Mouse (Mus musculus): ENCODE measurements around the gene Crip1. TPM values are rescaled to one million over a fixed set of nuclear protein-coding genes. Genes with fewer than 3 reads are reported as not detected.

Gene Crip1
- 436 and 462 TPM in 2 replicates for polyA plus RNA-seq (2015; fragmentation: Nextera tagmentation; extraction: Ambion mirVana)

DNA sequence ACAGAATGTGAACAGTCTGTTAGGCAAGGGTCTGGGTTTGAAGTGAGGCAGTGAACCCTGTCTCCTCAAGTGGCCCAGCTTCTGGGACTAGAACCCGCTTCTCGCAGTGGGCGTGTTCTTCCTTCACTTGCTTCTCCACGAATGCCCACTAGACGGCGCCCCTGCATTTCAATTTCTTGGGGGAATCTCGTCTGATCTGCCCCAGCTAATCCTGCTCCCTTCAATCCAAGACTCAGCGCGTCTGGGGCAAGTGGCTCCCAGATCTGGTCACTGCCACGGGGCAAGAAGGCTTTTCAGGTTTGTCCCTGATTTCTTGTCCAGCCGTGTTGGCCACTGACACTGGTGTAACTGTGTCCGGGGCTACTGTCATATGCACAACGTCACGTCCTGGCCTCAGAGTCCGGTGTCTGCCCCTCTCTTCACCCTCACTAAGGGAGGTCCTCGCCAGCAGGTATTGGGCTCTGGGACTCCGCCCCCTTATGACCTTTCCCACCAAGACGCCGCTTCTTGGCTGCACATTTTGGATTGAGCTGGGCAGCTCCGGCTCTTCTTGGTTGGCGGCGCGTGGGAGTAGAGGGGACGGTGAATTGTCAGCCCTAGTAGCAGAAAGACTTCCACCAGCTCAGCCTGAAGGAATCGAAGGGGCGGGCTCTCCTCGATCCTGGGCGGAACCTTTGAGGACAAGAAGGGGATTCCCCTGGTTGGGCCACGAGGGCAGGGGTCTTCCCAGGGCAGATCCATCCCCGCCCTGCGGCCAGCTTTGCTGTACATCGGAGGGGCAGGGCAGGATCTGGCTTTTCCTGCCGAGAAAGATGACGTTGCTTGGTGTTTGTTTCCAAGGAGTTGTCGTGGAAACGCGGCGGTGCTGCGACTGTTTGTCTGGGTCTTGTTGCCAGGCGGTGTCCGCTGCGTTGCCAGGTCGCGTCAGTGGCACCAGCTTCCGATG is at the start of gene Crip1:
Gene Crip1 (plus strand): TSS at position 205 of the 946 bp plus-strand sequence.
- Histone ChIP-seq H3K27ac (replicated peaks) (0 out of 2 replicates have a peak within 1 kb of the TSS, but pooled peaks have one; percentile 0), H3K9me3 (replicated peaks) (no peaks in the 10 kb centered on the region), H3K9ac (no peak within 1 kb of the TSS), H3K27me3 (peaks cover 31% of the 10 kb centered on the region), H3K4me1 (peaks cover 48% of the 10 kb centered on the region), H3K36me3 (no peaks in the 10 kb centered on the region), H3K4me2 (replicated peaks) (peak within 1 kb of the TSS; percentile 41), H3K4me3 (replicated peaks) (peak within 1 kb of the TSS; percentile 16)
- WGBS = 6% methylated on average over 45 of the region's 45 CpGs
- ATAC-seq (ENCODE audit: insufficient number of reproducible peaks, low FRiP score, low TSS enrichment, low read depth) = no peak

DNA sequence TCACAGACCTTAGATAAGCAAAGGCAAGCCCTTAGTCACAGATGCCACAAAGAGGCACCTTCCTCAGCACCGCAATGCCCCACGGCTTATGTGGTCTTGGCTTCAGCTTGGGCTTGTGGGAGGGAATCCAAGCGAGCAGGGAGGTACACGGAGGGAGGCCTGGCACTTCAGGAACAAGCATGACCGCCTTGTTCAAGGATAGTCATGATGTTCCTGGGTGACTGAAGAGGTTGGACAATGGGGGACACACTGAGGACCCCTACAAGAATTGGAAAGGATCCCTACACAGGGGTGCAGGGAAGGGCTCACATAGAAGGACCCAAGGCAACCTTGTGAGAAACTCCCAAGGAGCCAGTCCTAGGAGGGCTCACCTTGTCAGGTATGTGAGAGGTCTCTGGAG is 49.1 kb upstream of the Crip1 start:
- Histone ChIP-seq H3K36me3 (no peaks in the 10 kb centered on the region), H3K27me3 (no peaks in the 10 kb centered on the region), H3K27ac (replicated peaks) (no peak overlapping the region), H3K9ac (no peak overlapping the region), H3K4me2 (replicated peaks) (peak overlapping the region; percentile 87), H3K4me3 (replicated peaks) (peak overlapping the region; percentile 98), H3K4me1 (peaks cover 36% of the 10 kb centered on the region), H3K9me3 (replicated peaks) (no peaks in the 10 kb centered on the region)
- ATAC-seq (ENCODE audit: insufficient number of reproducible peaks, low FRiP score, low TSS enrichment, low read depth) = no peak; the same call in 1 of the 2 replicates
- 89% methylated on average over 5 of the region's 5 CpGs for WGBS

DNA sequence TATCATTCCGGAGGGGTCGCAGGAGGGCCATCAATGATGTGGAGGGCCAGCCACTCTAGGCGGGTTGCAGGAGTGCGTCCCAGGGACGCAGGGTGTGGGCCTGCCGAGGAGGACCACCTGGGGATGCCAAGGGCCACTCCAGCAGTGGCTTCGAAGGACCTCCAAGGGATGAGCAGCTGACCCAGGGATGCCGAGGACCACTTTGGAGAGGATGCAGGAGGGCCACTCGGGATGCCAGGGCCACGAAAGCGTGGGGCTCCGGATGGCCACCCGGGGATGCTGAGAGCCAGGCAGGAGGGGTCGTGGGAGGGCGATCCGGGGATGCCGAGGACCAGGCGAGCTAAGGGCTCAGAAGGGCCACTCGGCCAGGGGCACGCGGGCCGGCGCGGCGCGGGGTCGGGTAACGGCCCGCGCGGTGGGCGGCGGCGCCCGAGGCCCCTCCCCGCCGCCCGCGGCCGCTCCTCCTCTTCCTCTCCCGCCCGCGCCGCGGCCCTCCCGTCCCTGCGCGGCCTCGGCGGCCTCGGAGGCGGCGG is 48.3 kb upstream of the Crip1 start, which contains the start of gene Mta1:
Gene Mta1 (plus strand): TSS at position 530 of the 533 bp plus-strand sequence.
- Histone ChIP-seq H3K27me3 (no peaks in the 10 kb centered on the region), H3K27ac (replicated peaks) (peak within 1 kb of the TSS; percentile 82), H3K4me1 (peaks cover 43% of the 10 kb centered on the region), H3K4me3 (replicated peaks) (peak within 1 kb of the TSS; percentile 98), H3K4me2 (replicated peaks) (peak within 1 kb of the TSS; percentile 87), H3K9me3 (replicated peaks) (no peaks in the 10 kb centered on the region), H3K9ac (peak within 1 kb of the TSS; percentile 93), H3K36me3 (peaks cover under 1% of the 10 kb centered on the region; the same call in 1 of the 2 replicates)
- 2% methylated on average over 20 of the region's 53 CpGs for WGBS
- ATAC-seq (ENCODE audit: insufficient number of reproducible peaks, low FRiP score, low TSS enrichment, low read depth) = peak; percentile 78

DNA sequence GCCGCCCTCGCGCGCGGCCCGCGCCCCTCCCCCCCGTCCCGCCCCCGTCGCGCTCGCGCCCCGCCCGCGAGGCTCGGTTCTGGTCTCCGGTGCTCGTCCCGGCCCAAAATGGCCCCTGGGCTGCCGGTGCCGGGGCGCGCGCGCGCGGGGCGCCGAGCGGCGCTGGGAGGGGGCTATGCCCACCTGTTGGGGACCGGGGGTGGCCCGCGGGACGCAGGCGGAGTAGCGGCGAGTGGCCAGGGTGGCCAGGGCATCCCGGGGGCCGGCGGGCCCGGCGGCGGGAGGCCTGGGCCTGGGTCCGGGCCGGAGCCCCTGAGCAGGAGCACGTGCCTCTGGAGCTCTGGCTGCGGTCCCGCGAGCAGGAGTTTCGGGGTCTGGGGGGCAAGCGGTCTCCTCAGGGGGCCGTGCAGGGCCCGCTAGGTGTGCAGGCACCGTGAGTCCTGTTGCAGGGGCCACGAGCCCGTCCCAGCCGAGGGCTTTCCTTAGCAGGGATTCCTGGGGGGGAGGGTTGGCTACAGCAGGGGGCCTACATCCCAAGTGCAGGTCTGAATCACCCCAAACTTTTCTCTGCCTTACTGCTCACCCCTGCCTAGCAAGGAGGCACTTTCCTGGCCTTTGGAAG is 47.5 kb upstream of the Crip1 start:
- H3K9ac ChIP-seq = peak overlapping the region; percentile 93
- H3K27ac ChIP-seq (replicated peaks) = peak overlapping the region; percentile 82
- WGBS = under 1% methylated on average over 52 of the region's 60 CpGs
- H3K9me3 ChIP-seq (replicated peaks) = no peaks in the 10 kb centered on the region
- H3K36me3 ChIP-seq = peaks cover 3% of the 10 kb centered on the region; the same call in 1 of the 2 replicates
- peaks cover 45% of the 10 kb centered on the region for H3K4me1 ChIP-seq
- no peak for ATAC-seq (ENCODE audit: insufficient number of reproducible peaks, low FRiP score, low TSS enrichment, low read depth)
- H3K27me3 ChIP-seq = no peaks in the 10 kb centered on the region
- peak overlapping the region; percentile 83 for H3K4me2 ChIP-seq (replicated peaks)
- peak overlapping the region; percentile 98 for H3K4me3 ChIP-seq (replicated peaks)

DNA sequence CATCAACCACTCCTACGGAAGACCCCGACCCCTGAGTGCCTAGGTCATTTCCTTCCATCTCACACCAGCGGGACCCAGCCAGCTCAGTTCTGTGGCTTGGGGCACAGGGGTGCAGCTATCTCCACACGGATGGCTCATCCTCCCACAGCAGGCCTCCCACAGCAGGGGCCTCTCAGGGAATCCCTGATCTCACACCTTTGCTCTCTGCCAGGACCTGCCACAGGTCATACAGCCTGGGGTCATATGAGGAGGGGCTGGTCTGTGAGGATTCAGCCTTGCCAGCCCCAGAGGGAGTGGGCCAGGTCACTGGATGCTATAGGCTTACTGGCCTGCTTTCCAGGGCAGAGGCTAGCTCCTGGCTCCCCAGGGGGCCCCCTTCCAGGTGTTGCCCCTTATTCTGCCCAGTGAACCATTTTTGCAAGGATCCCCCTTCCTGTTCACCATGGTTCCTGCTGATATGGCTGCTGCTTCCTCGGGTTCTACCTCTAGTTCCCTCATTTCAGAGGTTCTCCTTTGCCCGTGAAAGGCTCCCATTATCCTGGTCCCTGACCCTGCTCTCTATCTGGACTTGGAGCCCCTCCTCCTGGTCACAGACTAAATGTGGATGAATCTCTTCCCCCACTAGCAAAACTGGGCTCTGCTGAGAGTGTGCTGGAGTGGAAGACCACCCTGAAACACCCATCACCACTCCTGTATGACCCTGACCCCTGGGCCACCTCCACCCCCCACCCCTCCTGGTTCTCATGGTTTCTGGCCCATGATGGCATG is 46.5 kb upstream of the Crip1 start:
- Histone ChIP-seq H3K9ac (peak overlapping the region; percentile 93), H3K9me3 (replicated peaks) (no peaks in the 10 kb centered on the region), H3K27me3 (no peaks in the 10 kb centered on the region), H3K4me1 (peaks cover 45% of the 10 kb centered on the region), H3K4me3 (replicated peaks) (peak overlapping the region; percentile 98), H3K36me3 (peaks cover 3% of the 10 kb centered on the region; the same call in 1 of the 2 replicates), H3K4me2 (replicated peaks) (peak overlapping the region; percentile 83), H3K27ac (replicated peaks) (peak overlapping the region; percentile 82; the same call in 1 of the 2 replicates)
- 23% methylated on average over 6 of the region's 6 CpGs for WGBS
- no peak for ATAC-seq (ENCODE audit: insufficient number of reproducible peaks, low FRiP score, low TSS enrichment, low read depth)

DNA sequence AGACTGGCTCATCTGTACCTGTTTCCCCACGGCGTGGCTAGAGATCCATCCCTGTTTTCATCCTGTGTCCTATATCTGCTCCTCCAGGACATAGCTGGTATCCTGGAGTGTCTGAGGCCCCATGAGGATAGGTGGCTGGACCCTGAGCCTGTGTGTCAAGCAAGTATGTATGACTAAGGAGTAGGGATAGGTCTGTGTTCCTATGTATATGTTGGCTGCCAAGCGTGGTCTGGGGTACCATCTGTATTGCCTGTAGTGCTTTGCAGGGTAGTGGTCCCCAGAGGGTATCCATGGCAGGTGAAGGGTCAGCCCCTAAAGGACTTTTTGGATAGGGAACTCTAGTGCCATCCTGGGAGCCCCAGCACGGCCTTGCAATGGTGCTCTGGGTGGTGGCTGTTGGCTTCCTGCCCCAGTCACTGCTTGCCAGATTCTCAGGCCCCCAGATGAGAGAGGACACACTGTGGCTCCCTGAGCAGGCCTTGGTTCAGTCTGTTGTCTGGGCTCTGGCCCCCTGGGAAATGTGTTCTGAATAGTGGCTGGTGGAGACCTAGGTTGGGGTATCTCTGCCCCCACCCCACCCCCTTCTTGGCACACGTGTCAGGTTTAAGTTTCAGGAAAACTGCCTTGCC is 45.6 kb upstream of the Crip1 start:
- no peak overlapping the region for H3K4me3 ChIP-seq (replicated peaks)
- peaks cover 45% of the 10 kb centered on the region for H3K4me1 ChIP-seq
- no peak for ATAC-seq (ENCODE audit: insufficient number of reproducible peaks, low FRiP score, low TSS enrichment, low read depth)
- H3K9ac ChIP-seq = no peak overlapping the region
- 71% methylated on average over 5 of the region's 5 CpGs for WGBS
- H3K9me3 ChIP-seq (replicated peaks) = no peaks in the 10 kb centered on the region
- no peak overlapping the region for H3K4me2 ChIP-seq (replicated peaks)
- no peaks in the 10 kb centered on the region for H3K27me3 ChIP-seq
- 0 out of 2 replicates have a peak overlapping the region, but pooled peaks have one; percentile 2 for H3K27ac ChIP-seq (replicated peaks)
- peaks cover 5% of the 10 kb centered on the region; the same call in 1 of the 2 replicates for H3K36me3 ChIP-seq

DNA sequence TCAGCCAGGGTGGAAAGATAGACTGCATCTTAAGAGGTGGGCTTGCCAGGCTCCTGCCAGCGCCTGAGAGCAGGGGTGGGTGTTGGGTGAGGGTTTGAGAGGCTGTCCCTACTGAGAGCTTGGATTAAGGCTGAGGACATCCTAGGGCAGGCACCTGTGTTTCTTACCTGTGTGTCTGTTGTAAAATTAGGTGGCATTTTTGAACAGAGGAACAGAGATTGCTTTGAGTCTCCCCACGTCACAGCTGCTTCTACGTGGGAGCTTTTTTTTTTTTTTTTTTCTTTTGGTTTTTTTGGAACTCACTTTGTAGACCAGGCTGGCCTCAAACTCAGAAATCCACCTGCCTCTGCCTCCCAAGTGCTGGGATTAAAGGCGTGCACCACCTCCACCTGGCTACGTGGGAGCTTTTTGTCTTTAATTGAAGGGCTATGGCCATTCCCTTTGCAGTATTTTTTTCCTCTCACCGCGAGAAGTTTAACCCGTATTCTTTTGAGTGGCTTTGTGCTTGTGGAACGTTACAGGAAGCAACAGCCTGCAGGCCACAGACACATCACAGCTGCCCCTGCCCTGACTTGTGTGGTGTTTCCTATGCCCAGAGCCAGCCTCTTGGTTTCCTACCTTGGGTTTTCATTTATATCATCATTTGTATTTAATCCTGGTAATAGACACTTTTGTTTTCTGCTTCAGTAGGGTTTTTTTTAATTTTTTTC is 44.7 kb upstream of the Crip1 start:
- H3K27me3 ChIP-seq = no peaks in the 10 kb centered on the region
- no peak overlapping the region for H3K4me3 ChIP-seq (replicated peaks)
- 0 out of 2 replicates have a peak overlapping the region, but pooled peaks have one; percentile 2 for H3K27ac ChIP-seq (replicated peaks)
- H3K4me1 ChIP-seq = peaks cover 45% of the 10 kb centered on the region
- H3K9ac ChIP-seq = no peak overlapping the region
- H3K36me3 ChIP-seq = peaks cover 8% of the 10 kb centered on the region; the same call in 1 of the 2 replicates
- 80% methylated on average over 9 of the region's 9 CpGs for WGBS
- no peak overlapping the region for H3K4me2 ChIP-seq (replicated peaks)
- no peaks in the 10 kb centered on the region for H3K9me3 ChIP-seq (replicated peaks)
- no peak for ATAC-seq (ENCODE audit: insufficient number of reproducible peaks, low FRiP score, low TSS enrichment, low read depth)

DNA sequence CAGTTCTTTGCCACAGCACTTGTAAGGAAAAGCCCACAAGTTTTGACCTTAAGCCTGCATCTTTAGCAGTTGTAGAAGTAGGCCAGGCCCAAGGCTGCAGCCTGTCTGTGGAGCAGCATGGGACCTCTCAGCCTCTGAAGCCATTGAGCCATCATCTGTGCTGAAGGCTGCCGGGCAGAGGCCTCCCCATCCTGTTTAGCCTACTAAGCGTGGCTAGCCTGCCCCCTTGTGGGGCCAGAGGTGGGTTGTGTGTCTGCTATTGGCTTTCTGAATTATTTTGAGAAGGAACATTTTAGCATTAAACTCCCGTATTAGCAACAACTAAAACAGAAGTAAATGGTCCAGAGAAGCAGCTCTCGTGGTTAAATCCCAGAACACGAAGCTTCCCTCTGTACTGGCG is 43.7 kb upstream of the Crip1 start:
- peaks cover 38% of the 10 kb centered on the region for H3K4me1 ChIP-seq

DNA sequence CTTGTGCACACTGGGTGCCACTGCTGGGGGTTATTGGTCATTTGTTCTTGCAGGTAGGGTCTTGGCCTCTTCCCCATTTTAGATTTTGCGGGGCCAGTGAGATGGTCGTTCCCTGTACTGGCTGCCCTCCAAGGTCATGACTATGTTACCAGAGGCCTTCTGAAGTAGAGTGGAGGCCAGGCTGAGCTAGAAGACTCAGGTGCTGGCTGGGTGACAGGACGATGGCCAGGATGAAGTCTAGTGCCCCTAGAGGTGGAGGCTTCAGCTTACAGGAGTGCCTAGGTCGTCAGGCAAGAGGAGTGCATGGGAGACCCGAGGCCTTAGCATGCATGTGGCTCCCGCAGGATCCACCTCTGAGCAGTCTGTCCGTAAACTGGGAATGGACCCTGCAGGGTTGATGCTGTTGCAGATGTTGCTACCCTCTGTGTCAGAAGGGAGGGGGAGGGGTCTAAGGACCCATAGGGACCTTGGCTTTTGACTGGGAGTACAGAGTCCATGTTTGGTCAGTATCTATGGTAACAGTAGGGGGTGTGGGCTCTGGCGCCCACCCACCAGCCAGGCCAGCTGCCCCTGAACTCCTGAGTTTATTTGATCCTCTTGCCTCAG is 42.2 kb upstream of the Crip1 start:
- WGBS = 84% methylated on average over 8 of the region's 8 CpGs
- no peak for ATAC-seq (ENCODE audit: insufficient number of reproducible peaks, low FRiP score, low TSS enrichment, low read depth)
- Histone ChIP-seq H3K4me1 (peaks cover 33% of the 10 kb centered on the region), H3K27me3 (no peaks in the 10 kb centered on the region), H3K27ac (replicated peaks) (no peak overlapping the region), H3K36me3 (peaks cover 8% of the 10 kb centered on the region; the same call in 1 of the 2 replicates), H3K9me3 (replicated peaks) (no peaks in the 10 kb centered on the region), H3K9ac (no peak overlapping the region), H3K4me2 (replicated peaks) (no peak overlapping the region), H3K4me3 (replicated peaks) (no peak overlapping the region)

More for the DNA sequence above, 43.7 kb upstream of the Crip1 start:
- Histone ChIP-seq H3K4me3 (replicated peaks) (no peak overlapping the region), H3K9ac (no peak overlapping the region; the same call in 1 of the 2 replicates), H3K4me2 (replicated peaks) (no peak overlapping the region), H3K27ac (replicated peaks) (no peak overlapping the region), H3K9me3 (replicated peaks) (no peaks in the 10 kb centered on the region), H3K36me3 (peaks cover 8% of the 10 kb centered on the region; the same call in 1 of the 2 replicates), H3K27me3 (no peaks in the 10 kb centered on the region)
- WGBS = 57% methylated on average over 6 of the region's 6 CpGs
- no peak for ATAC-seq (ENCODE audit: insufficient number of reproducible peaks, low FRiP score, low TSS enrichment, low read depth)
